Mouse (Mus musculus) liver, adult 2 months (tissue): ENCODE measurements around the gene Ppm1d. TPM values are rescaled to one million over a fixed set of nuclear protein-coding genes. Genes with fewer than 3 reads are reported as not detected.

Experiments
- DNase-seq: peaks from one replicate; pipeline ENCODE4 v3.0.0-alpha.2; 2011; ENCODE audit warnings: low read depth, low spot score; ENCODE audit errors: extremely low read depth
- H3K27ac ChIP-seq: fragments of 200-500 bp; replicated peaks from 2 replicates; pipeline ENCODE4 v1.5.1; 2012; ENCODE audit warnings: low read depth, mild to moderate bottlenecking, control low read depth, inconsistent platforms, low read length; ENCODE audit not compliant: insufficient read depth
- H3K27me3 ChIP-seq: fragments of 200-500 bp; 2 replicates; pipeline ENCODE4 v1.6.1; 2012; ENCODE audit warnings: mild to moderate bottlenecking, moderate library complexity, low read length, inconsistent platforms; ENCODE audit not compliant: control insufficient read depth, insufficient read depth
- H3K36me3 ChIP-seq: fragments of 200-500 bp; 2 replicates; pipeline ENCODE4 v1.6.1; 2012; ENCODE audit warnings: low read length, inconsistent platforms; ENCODE audit not compliant: control insufficient read depth, insufficient read depth
- H3K4me1 ChIP-seq: fragments of 200-500 bp; 2 replicates; pipeline ENCODE4 v1.6.1; 2011; ENCODE audit warnings: low read length; ENCODE audit not compliant: control insufficient read depth, insufficient read depth
- H3K4me3 ChIP-seq: fragments of 200-500 bp; 2 replicates; pipeline ENCODE4 v1.5.1; 2011; ENCODE audit warnings: low read depth, mild to moderate bottlenecking, control low read depth, low read length, moderate library complexity; ENCODE audit not compliant: insufficient read depth
- H3K79me2 ChIP-seq: fragments of 200-500 bp; 2 replicates; pipeline ENCODE4 v1.6.1; 2012; ENCODE audit warnings: inconsistent platforms, mild to moderate bottlenecking, low read length, moderate library complexity; ENCODE audit not compliant: control insufficient read depth, insufficient read depth
- H3K9ac ChIP-seq: fragments of 200-500 bp; 2 replicates; pipeline ENCODE4 v1.6.1; 2012; ENCODE audit warnings: low read depth, mild to moderate bottlenecking, control low read depth, inconsistent platforms, low read length
- CTCF ChIP-seq: fragments of 200-500 bp; IDR thresholded peaks from 2 replicates; pipeline ENCODE4 v1.5.1; 2011; ENCODE audit warnings: low read depth, low read length, control low read depth
- POLR2A ChIP-seq: fragments of 200-500 bp; IDR thresholded peaks from 2 replicates; pipeline ENCODE4 v1.6.1; 2011; ENCODE audit warnings: low read length, control low read depth; ENCODE audit not compliant: insufficient read depth; ENCODE audit errors: extremely low read depth
- WGBS: fragments of 180-500 bp; shearing (Covaris S2); methylation state at CpG from one replicate; pipeline ENCODE4 v1.1.7; 2018; 5-methylcytosine and 5-hydroxymethylcytosine counted together
- polyA plus RNA-seq: library from polyadenylated mRNA; depleted of rRNA; stranded (reverse); fragments of >200 nt; gene quantifications from 2 replicates; pipeline ENCODE4 v1.2.3, GENCODE M21; 2012
- total RNA-seq: library from RNA; depleted of rRNA; stranded (reverse); fragments of >200 nt; gene quantifications from 2 replicates; pipeline ENCODE4 v1.2.3, GENCODE M21; 2014

Gene Ppm1d
- total and polyA plus RNA-seq, 2 experiments = 1.7 to 3.1 TPM

GRCm38 (mm10) chr11:85382055-85382454 is 71.0 kb downstream of the Ppm1d start:
- TF ChIP-seq CTCF = peak; percentile 85
- TF ChIP-seq POLR2A = no peak
- 12% methylated on average over 4 of the region's 4 CpGs for WGBS
- no peak overlapping the region for H3K4me3 ChIP-seq
- DNase-seq = peak; percentile 45
- H3K79me2 ChIP-seq = no peaks in the 10 kb centered on the region
- peaks cover 2% of the 10 kb centered on the region; the same call in 1 of the 2 replicates for H3K36me3 ChIP-seq
- H3K27me3 ChIP-seq = no peaks in the 10 kb centered on the region
- no peak overlapping the region for H3K27ac ChIP-seq
- no peaks in the 10 kb centered on the region for H3K4me1 ChIP-seq
- H3K9ac ChIP-seq = no peak overlapping the region

DNA sequence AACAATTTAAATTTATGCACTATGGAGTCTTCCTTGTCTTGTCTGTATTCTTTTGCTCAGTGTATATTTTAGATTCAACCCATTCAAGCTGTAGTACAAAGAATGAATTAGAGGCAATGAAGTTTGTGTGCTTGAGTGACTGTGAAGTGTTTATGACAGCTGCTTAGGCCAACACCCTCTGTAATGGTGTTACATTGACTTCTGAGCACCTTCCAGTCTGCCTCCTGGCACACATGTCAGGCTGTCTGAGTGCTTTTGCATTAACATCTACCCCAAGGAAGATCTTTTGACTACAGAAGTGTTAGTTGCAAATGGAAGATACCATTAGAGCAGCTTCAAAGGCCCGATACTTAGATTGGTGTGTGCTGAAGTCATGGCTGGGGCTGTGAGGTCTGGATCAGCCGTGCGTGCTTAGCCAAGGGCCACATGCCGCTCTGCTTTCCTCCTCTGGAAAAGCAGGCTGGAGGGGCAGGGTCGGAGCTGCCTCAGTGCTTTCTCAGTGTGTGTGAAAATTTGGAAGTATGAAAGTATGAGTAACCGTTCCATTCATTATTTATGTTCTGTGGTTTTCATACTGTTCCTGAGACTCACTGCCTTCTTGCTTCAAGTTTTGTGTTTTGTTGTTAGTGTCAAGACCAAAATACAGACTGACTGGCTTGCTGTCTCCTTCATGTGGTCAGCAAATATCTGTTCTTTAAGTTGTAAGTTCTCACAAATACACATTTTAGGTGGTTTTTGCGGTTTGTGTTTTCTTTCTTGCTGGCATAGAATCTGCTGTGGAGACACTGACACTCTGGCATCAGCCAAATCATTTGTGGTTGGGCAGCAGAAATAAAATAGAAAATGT is 73.2 kb downstream of the Ppm1d start:
- no peaks in the 10 kb centered on the region; the same call in 1 of the 2 replicates for H3K4me1 ChIP-seq
- no peak overlapping the region for H3K4me3 ChIP-seq
- no peaks in the 10 kb centered on the region for H3K79me2 ChIP-seq
- H3K9ac ChIP-seq = no peak overlapping the region
- H3K27me3 ChIP-seq = no peaks in the 10 kb centered on the region
- no peak overlapping the region for H3K27ac ChIP-seq
- TF ChIP-seq CTCF = no peak
- no peak for TF ChIP-seq POLR2A
- H3K36me3 ChIP-seq = no peaks in the 10 kb centered on the region
- 94% methylated on average over 7 of the region's 7 CpGs for WGBS
- DNase-seq = no peak

DNA sequence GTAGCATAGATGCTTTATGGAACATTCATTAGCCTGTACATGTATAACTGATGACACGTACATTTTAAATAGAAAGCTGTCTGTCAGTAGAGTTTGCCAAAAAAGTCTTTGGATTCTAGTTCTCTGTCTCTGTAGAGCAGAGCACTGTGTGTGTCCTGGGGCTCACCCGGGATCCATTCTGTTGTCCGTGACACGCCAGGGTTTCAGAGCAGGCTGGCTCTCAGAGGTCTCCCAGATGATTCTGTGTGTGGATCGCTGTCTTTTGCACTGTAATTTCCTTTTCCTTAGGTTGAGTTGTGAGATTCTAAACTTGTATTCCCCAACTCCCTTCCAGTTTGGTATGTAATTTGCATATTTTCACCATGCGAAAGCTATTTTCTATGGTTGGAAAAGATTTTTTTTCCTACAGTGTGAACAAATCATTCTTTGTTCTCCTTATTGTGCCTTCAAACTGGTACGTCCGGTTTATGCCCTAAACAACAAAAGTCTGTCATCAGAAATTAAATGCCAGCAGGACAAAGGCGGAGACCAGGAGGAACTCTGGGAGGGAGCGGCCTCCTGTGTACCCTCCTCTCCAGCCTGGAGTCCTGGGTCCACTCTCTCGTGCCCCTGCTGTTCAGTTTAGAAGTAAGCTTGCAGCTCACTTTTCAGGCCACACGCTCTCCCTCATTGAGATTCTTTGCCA is 81.3 kb downstream of the Ppm1d start:
- no peak for DNase-seq
- Histone ChIP-seq H3K36me3 (no peaks in the 10 kb centered on the region), H3K4me1 (no peaks in the 10 kb centered on the region; the same call in 1 of the 2 replicates), H3K27ac (no peak overlapping the region), H3K9ac (no peak overlapping the region), H3K4me3 (no peak overlapping the region), H3K27me3 (no peaks in the 10 kb centered on the region), H3K79me2 (no peaks in the 10 kb centered on the region; the same call in 1 of the 2 replicates)
- 86% methylated on average over 12 of the region's 12 CpGs for WGBS
- no peak for TF ChIP-seq CTCF
- no peak for TF ChIP-seq POLR2A

DNA sequence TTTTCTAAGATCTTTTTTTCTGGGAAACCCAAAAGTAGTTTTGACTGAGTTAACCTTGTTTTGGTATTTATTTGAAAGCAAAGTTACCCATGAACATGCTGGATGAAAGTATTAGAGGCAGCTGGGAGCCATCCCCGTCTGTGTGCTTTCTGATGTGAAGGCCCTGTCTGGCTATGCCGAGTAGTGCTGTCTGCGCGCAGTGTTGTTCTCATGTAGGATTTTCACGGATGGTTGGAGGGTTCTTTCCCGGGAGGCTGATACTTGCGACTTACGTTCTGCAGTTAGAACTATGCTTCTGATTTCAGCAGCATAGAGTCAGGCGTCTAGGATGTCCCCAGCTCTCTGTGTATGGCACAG is 81.8 kb downstream of the Ppm1d start:
- no peaks in the 10 kb centered on the region; the same call in 1 of the 2 replicates for H3K79me2 ChIP-seq
- no peaks in the 10 kb centered on the region for H3K27me3 ChIP-seq
- H3K9ac ChIP-seq = no peak overlapping the region
- no peaks in the 10 kb centered on the region; the same call in 1 of the 2 replicates for H3K4me1 ChIP-seq
- DNase-seq = no peak
- 90% methylated on average over 9 of the region's 9 CpGs for WGBS
- H3K36me3 ChIP-seq = no peaks in the 10 kb centered on the region
- no peak for TF ChIP-seq POLR2A
- no peak for TF ChIP-seq CTCF
- H3K4me3 ChIP-seq = no peak overlapping the region
- no peak overlapping the region for H3K27ac ChIP-seq

DNA sequence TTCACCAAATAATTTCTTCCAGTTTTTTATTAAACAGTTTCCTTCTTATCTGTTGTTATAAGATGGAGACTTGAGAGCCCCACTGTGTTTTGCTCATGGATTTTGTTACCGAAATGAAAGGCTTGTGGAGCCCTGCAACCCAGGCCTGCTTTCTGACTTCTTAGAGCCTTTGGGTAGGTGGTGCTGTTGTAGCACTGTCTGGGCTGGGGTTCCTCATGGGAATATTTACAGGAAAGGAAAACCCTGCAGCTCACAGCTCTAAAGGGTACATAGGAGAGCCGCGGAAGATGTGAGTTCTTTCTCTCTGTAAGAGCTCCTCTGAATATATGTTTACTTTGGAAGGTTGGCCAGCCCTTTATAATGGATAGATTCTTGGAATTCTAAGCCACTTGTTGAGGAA is 82.9 kb downstream of the Ppm1d start:
- no peak for DNase-seq
- H3K79me2 ChIP-seq = no peaks in the 10 kb centered on the region; the same call in 1 of the 2 replicates
- no peak overlapping the region for H3K9ac ChIP-seq
- H3K36me3 ChIP-seq = peaks cover 3% of the 10 kb centered on the region; the same call in 1 of the 2 replicates
- WGBS = 72% methylated on average over 3 of the region's 3 CpGs
- H3K4me3 ChIP-seq = no peak overlapping the region
- no peaks in the 10 kb centered on the region; the same call in 1 of the 2 replicates for H3K4me1 ChIP-seq
- no peak overlapping the region for H3K27ac ChIP-seq
- H3K27me3 ChIP-seq = no peaks in the 10 kb centered on the region
- TF ChIP-seq POLR2A (no peak), CTCF (no peak)
